Mouse (Mus musculus) limb, embryonic 11.5 days (tissue): ENCODE data around the gene Tmed2. TPM values are rescaled to one million over a fixed set of nuclear protein-coding genes. Genes with fewer than 3 reads are reported as not detected.
A peak's percentile ranks its signal among the peaks of the same experiment; 100 is the strongest.
"Not testable (repeated sequence)": the region's sequence is repeated elsewhere in the genome, so short reads cannot be mapped to it uniquely, and the experiment has no call there.

ENCODE experiments used
- ATAC-seq: fragments of 200-750 bp; cut with Nextera tagmentation; 2 replicates; pipeline ENCODE4 v1.8.0; 2017; ENCODE audit warnings: low read depth; ENCODE audit not compliant: insufficient number of reproducible peaks, low FRiP score, low TSS enrichment
- DNase-seq: peaks from one replicate; pipeline ENCODE4 v3.0.0-alpha.2; 2015; ENCODE audit warnings: low spot score
- H3K27ac ChIP-seq: fragments of 300-500 bp; sonication (generic); replicated peaks from 2 replicates; pipeline ENCODE4 v1.5.1; 2014; ENCODE audit warnings: low read depth, mild to moderate bottlenecking, low read length
- H3K27me3 ChIP-seq: fragments of 300-500 bp; sonication (generic); 2 replicates; pipeline ENCODE4 v1.6.1; 2014; ENCODE audit warnings: mild to moderate bottlenecking, low read length, mixed read lengths; ENCODE audit not compliant: control insufficient read depth, insufficient read depth
- H3K36me3 ChIP-seq: fragments of 300-500 bp; sonication (generic); 2 replicates; pipeline ENCODE4 v1.6.1; 2014; ENCODE audit warnings: mild to moderate bottlenecking, low read length, moderate library complexity, mixed read lengths; ENCODE audit not compliant: control insufficient read depth, insufficient read depth
- H3K4me1 ChIP-seq: fragments of 300-500 bp; sonication (generic); 2 replicates; pipeline ENCODE4 v1.6.1; 2014; ENCODE audit warnings: low read length, mixed read lengths; ENCODE audit not compliant: control insufficient read depth, insufficient read depth
- H3K4me2 ChIP-seq: fragments of 300-500 bp; sonication (generic); 2 replicates; pipeline ENCODE4 v1.6.1; 2014; ENCODE audit warnings: low read depth, mild to moderate bottlenecking, moderate library complexity; ENCODE audit not compliant: severe bottlenecking
- H3K4me3 ChIP-seq: fragments of 300-500 bp; sonication (generic); 2 replicates; pipeline ENCODE4 v1.5.1; 2014; ENCODE audit warnings: low read depth, low read length
- H3K9ac ChIP-seq: fragments of 300-500 bp; sonication (generic); 2 replicates; pipeline ENCODE4 v1.6.1; 2014; ENCODE audit warnings: mild to moderate bottlenecking, low read length
- H3K9me3 ChIP-seq: fragments of 300-500 bp; sonication (generic); 2 replicates; pipeline ENCODE4 v1.6.1; 2016; ENCODE audit warnings: low read length; ENCODE audit not compliant: control insufficient read depth
- WGBS: fragments of 180-500 bp; shearing (Covaris S2); extraction: QIAGEN DNeasy Blood & Tissue Kit; methylation state at CpG from one replicate; pipeline ENCODE4 v1.1.7; 2014; 5-methylcytosine and 5-hydroxymethylcytosine counted together
- polyA plus RNA-seq: library from polyadenylated mRNA; unstranded; fragments of >200 nt; fragmentation: Nextera tagmentation; extraction: Ambion mirVana; gene quantifications from 2 replicates; pipeline ENCODE4 v1.2.1, GENCODE M21; 2014

The Tmed2 gene
- polyA plus RNA-seq, 1 experiment from 2014 or later, result 517 TPM

DNA sequence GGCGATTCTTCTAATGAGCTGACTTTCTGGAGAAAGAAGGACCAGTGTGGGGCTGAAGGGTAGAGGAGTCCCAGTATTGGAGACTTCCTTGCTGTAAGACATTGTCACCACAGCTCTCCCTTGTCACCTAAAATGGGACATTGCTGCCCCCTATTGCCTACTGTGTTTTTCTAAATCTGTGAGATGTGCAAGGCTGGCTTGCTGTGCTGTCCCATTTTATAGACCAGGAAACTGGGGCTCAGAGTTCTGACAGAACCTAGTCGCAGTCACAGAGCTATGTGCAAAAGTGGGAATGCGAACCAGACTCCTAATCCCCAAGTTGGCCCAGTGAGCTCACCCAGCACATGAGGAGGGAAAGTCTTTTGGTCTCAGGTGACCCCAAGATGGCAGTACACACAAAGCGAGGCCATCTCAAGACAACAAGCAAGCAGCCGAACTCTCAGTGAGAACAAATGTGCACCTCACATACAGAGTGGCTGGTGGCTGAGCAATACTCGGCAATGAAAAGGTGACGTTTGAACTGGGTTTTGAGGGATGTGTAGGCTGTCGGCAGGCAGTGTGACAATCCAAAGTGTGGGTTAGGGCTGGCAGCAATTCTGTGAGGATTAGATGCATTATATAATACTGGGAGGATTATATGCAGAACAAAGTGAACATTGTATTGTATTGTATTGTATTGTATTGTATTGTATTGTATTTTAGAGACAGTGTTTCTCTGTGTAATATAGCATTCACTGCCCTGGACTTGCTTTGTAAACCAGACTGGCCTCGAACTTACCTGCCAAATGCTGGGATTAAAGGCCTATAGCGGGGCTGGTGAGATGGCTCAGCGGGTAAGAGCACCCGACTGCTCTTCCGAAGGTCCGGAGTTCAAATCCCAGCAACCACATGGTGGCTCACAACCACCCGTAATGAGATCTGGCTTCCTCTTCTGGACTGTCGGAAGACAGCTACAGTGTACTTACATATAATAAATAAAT is 1.4 kb upstream of the Tmed2 start:
- no peak for ATAC-seq
- Histone ChIP-seq H3K4me2 (no peak overlapping the region), H3K4me3 (no peak overlapping the region)

DNA sequence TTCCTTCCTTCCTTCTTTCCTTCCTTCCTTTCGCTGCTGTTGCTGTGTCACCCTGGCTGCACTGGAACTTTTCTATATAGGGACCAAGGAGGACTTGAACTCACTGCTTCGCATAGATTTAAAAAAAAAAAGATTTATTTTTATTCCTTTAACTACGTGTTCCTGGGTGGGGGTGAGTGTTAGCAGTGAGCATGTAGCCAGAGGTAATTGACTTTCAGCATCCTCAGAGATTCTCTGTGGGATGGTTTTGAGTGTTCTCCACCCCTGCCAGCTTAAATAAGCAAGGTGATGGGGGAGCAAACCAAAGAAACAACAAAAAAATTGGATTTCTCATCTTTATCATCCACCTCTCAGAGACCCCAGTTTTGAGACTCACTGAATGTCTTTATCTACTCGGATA is 590 bp upstream of the Tmed2 start:
- H3K27ac ChIP-seq, result no peak overlapping the region
- ATAC-seq (no peak), DNase-seq (no peak)
- 74% methylated on average over 4 of the region's 4 CpGs for WGBS
- peaks cover 11% of the 10 kb centered on the region for H3K36me3 ChIP-seq
- no peaks in the 10 kb centered on the region for H3K27me3 ChIP-seq
- H3K4me2 ChIP-seq, result peak overlapping the region; percentile 36; the same call in 1 of the 2 replicates
- no peaks in the 10 kb centered on the region for H3K9me3 ChIP-seq
- peak overlapping the region; percentile 97; the same call in 1 of the 2 replicates for H3K4me3 ChIP-seq
- peaks cover 5% of the 10 kb centered on the region; the same call in 1 of the 2 replicates for H3K4me1 ChIP-seq
- no peak overlapping the region for H3K9ac ChIP-seq

More for the DNA sequence above, 1.4 kb upstream of the Tmed2 start:
- Histone ChIP-seq H3K9me3 (no peaks in the 10 kb centered on the region), H3K4me1 (peaks cover 5% of the 10 kb centered on the region; the same call in 1 of the 2 replicates), H3K36me3 (peaks cover 3% of the 10 kb centered on the region; the same call in 1 of the 2 replicates), H3K9ac (no peak overlapping the region), H3K27ac (no peak overlapping the region), H3K27me3 (no peaks in the 10 kb centered on the region)
- peak; percentile 35 for DNase-seq
- WGBS, result 78% methylated on average over 14 of the region's 16 CpGs

DNA sequence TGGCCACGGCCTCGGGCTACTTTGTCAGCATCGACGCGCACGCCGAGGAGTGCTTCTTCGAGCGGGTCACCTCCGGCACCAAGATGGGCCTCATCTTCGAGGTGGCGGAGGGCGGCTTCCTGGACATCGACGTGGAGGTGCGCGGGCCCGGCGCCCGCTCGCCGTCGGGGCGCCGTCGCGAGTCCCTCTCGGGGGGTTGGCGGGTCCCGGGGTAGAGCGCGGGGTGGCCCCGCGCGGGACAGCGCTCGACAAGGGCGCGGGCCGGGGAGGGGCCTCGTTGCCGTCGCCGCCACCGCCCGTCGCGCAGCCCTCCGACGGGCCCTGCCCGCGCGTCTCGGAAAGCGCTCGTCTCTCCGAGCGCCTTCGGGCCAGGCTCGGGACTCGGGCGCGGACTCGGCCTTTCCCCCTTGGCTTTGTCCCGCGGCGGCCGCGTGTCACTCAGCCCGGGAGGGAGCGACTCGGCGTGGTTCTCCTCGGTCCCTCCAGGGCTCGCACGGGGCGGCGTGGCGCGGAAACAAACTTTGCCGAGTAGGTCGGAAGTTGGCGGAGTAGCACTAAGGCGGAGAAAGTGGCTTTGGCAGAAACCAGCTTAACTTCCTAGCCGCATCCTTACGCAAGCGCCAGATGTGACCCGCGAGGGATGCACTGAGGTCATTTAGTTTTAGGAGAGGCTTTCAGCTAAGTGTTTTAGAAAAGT is 558 bp downstream of the Tmed2 start:
- H3K9ac ChIP-seq, result peak overlapping the region; percentile 91
- ATAC-seq (peak; percentile 53; the same call in 1 of the 2 replicates), DNase-seq (peak; percentile 66)
- H3K4me2 ChIP-seq, result peak overlapping the region; percentile 72
- peaks cover 19% of the 10 kb centered on the region for H3K36me3 ChIP-seq
- no peaks in the 10 kb centered on the region for H3K27me3 ChIP-seq
- 0% methylated on average over 50 of the region's 89 CpGs for WGBS
- peak overlapping the region; percentile 97 for H3K4me3 ChIP-seq
- H3K27ac ChIP-seq, result peak overlapping the region; percentile 74
- peaks cover 5% of the 10 kb centered on the region; the same call in 1 of the 2 replicates for H3K4me1 ChIP-seq
- no peaks in the 10 kb centered on the region for H3K9me3 ChIP-seq

DNA sequence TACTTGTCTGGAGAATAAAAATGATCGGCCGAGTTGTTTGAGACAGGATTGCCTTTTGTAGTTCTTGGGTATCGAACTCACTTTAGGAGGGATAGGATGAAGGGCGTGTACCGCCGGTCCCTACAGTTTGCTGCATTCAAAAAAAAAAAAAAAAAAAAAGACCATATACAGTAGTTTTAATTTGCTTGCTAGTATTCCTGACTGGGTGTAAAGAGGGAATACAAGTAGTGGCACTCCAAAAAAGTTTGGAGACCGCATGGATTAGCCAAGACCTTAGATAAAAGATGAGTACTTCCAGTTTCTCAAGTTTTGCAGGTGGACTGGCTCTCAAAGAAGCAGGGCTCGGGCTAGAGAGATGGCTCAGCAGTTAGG is 1.1 kb downstream of the Tmed2 start:
- Histone ChIP-seq H3K4me2 (peak overlapping the region; percentile 72), H3K4me1 (peaks cover 5% of the 10 kb centered on the region; the same call in 1 of the 2 replicates), H3K9ac (peak overlapping the region; percentile 91), H3K36me3 (peaks cover 25% of the 10 kb centered on the region), H3K4me3 (peak overlapping the region; percentile 97), H3K27ac (no peak overlapping the region; the same call in 1 of the 2 replicates), H3K27me3 (no peaks in the 10 kb centered on the region), H3K9me3 (no peaks in the 10 kb centered on the region)
- WGBS, result 12% methylated on average over 8 of the region's 8 CpGs
- ATAC-seq (no peak), DNase-seq (no peak)

DNA sequence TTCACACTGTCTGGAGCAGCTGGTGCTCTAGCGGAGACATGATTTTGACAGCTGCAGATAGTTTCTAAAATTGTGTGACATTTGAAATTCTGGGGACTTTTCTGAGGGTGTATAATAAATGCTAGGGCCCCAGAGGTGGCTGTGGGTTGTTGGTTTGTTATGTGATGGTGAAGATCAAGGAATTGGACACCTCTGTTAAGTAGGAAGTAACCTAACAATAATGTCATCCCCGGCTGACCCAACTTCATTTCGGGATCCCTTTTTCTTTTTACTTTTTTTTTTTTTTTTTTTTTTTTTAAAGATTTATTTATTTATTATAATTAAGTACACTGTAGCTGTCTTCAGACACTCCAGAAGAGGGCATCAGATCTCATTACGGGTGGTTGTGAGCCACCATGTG is 10.2 kb downstream of the Tmed2 start:
- not testable (repeated sequence) for H3K4me2 ChIP-seq, ATAC-seq, H3K4me1 ChIP-seq, H3K9me3 ChIP-seq, H3K4me3 ChIP-seq, H3K27me3 ChIP-seq, H3K9ac ChIP-seq, DNase-seq, H3K27ac ChIP-seq
- WGBS, result 84% methylated on average over 4 of the region's 4 CpGs
- peaks cover 21% of the 10 kb centered on the region for H3K36me3 ChIP-seq

DNA sequence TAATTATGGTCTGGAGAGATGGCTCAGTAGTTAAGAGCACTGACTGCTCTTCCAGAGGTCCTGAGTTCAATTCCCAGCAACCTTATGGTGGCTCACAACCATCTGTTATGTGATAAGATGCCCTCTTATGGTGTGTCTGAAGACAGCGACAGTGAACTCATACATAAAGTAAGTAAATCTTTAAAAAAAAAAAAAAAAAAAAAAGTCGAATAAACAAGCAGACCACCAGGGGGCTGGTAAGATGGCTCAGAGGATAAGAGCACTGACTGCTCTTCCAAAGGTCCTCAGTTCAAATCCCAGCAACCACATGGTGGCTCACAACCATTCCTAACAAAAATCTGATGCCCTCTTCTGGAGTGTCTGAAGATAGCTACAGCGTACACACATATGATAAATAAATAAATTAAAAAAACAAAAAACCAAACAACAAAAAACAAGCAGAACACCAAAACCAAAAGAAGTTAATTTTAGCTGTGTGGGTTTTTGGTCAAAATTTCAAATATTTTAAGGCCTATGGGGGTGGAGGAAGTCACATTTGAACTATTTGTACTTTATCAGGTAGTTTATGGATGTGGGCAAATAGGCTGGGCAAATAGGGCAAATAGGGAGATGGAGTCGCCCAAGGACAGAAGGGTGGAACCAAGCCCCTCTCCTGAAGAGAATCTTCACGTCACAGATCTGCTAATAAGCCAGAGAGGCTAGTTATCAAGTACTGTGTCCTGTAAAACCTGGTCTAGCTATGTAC is 11.0 kb downstream of the Tmed2 start:
- Histone ChIP-seq H3K9ac (0 out of 2 replicates have a peak overlapping the region, but pooled peaks have one; percentile 24), H3K4me2 (peak overlapping the region; percentile 81), H3K4me3 (peak overlapping the region; percentile 95), H3K36me3 (peaks cover 17% of the 10 kb centered on the region)
- not testable (repeated sequence) for H3K27me3 ChIP-seq, DNase-seq, H3K27ac ChIP-seq, ATAC-seq, H3K9me3 ChIP-seq, H3K4me1 ChIP-seq
- WGBS, result 39% methylated on average over 5 of the region's 5 CpGs

DNA sequence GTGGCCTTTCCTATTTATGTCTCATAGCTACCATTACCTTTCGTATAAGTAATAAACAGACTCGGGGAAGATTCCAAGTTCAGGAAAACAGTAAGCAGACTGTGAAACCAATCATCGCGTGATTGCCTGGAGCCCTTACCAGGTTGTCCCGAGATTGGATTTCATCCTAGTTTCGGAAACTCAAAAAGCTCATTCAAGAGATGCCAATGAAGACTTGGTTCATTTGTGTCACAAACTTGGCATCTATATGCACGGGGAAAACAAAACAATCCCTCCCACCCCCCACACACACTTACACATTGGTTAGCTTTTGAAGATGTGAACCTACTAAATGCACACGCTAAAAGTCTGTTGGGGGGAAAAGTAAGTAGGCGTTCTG is 11.6 kb downstream of the Tmed2 start:
- 12% methylated on average over 9 of the region's 9 CpGs for WGBS
- H3K27ac ChIP-seq, result no peak overlapping the region
- H3K4me3 ChIP-seq, result peak overlapping the region; percentile 95
- H3K36me3 ChIP-seq, result peaks cover 15% of the 10 kb centered on the region
- no peaks in the 10 kb centered on the region for H3K27me3 ChIP-seq
- peaks cover 4% of the 10 kb centered on the region; the same call in 1 of the 2 replicates for H3K4me1 ChIP-seq
- peak overlapping the region; percentile 81 for H3K4me2 ChIP-seq
- ATAC-seq (no peak), DNase-seq (no peak)
- H3K9ac ChIP-seq, result peak overlapping the region; percentile 77; the same call in 1 of the 2 replicates
- no peaks in the 10 kb centered on the region for H3K9me3 ChIP-seq
